Mouse (Mus musculus) spleen, postnatal 14 days (tissue): Measurements from ENCODE around the gene Npff.

Experiments
- DNase-seq, 2 experiments: peaks; one replicate each; pipeline ENCODE4 v3.0.0; 2021 to 2022; ENCODE audit warnings: low spot score in 2 of 2

The Npff gene

DNA sequence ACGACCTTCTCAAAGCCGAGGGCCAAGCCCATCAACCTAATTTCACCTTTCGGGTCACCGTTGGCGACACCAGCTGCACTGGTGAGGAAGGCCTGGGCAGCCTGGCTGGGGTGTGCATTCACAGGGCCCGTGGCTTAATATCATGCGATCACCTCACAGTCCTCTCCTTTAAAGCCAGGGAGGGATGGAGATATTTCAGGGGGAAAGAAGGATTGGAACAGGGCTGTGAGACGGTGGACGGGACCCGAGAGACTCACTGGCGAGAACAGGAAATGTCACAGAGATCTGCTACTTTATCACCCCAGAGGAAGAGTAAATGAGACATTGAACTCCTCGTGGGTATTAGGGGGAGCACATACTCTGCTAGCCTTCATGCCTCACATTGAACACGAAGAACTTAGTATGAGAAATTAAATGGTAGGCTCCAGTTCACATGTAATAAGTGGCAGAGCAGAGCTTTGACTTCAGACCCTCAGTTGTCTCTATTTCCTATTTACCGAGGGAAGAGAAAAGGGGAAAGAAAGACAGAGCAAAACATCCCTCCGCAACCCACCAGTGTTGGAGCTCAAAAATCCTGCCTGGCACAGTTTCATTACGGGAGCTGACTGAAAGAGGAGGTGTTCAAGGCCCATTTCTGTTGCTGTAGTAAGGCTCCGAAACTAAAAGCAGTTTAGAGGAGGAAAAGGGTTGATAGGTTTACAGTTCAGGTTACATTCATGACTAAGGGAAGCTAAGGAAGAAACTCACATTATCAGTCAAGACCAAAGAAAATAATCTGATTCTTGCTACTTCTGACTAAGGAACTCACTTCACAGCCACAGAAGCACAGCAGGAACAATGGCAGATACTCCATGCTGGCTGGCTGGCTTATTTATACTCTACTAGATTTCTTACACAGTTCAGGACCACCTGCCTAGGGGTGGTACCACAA, 5.3 kb downstream of the Npff start:
- no peak for DNase-seq

DNA sequence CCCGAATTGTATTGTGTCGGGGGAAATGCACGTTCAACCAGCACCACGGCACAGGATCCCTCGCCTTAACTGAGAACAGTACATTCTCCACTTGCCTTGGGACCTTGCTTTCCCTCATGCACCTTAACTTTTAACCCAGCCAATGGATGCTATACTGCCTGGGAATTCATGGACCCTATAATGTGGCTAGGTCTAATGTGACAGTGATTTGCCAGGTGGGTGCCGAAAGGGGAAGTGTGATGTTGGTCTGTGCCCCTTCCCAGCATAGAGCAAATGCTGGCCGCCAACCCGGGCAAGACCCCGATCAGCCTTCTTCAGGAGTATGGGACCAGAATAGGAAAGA, 5.9 kb downstream of the Npff start:
- DNase-seq, result no peak

DNA sequence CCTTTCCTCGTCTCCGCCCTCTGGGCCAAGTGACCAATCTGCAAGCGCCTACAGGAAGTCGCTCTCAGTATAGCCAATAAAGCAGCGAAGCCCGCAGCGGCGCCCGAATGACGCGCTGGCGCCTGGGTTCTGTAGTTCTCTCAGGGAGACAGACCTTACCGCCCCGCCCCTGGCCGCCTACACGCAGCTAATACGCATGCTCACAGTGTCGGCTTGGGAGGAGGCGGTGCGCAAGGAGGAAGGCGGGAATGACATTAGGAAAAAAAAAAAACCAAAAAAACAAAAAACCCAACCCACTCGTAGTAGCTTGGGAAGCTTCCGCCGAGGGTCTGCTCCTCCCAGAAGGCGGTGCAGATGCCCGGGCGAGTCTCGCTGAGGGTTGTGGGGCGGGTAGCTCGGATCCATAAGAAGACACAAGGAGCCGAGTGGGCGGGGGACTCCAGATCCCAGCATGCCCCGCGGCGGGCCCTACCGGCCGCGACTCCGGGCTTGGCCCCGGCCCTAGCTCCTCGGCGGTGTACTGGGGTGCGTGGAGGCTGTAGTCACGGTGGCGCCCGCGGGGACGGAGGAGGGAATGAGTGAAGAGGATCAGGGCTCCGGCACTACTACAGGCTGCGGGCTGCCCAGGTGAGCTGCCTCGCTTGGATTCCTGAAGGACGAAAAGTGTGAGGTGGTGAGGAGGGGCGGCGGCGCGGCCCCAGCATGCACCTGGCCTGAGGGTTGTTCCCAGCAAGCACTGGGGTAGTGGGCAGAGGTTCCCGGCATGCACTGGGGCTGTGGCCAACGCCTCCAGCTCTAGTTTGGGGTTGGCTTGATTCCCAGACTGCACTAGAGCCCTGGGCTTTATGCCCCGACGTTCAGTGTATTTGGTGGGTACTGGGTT, 6.5 kb downstream of the Npff start, which contains the start of gene Tarbp2:
Gene Tarbp2, plus strand, starts transcription at position 217 of the 883 bp plus-strand sequence.
- DNase-seq, result peak; percentile 98

DNA sequence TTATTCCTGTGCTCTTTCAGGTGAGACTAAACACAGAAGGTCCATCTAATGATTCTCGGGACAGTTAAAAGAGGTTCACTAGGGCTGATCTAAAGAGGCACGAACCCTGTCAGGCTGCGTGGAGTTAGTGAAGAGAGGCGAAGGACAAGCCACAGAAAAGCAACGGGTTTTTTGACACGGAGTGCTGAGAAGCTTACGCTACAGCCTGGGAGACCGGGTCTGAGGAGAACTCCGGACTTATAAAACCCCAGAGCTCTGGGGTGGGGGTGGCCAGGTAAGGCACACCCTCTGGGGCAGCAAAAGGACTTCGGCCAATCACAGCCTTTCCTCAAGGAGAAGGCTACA, 7.1 kb downstream of the Npff start:
- no peak for DNase-seq

DNA sequence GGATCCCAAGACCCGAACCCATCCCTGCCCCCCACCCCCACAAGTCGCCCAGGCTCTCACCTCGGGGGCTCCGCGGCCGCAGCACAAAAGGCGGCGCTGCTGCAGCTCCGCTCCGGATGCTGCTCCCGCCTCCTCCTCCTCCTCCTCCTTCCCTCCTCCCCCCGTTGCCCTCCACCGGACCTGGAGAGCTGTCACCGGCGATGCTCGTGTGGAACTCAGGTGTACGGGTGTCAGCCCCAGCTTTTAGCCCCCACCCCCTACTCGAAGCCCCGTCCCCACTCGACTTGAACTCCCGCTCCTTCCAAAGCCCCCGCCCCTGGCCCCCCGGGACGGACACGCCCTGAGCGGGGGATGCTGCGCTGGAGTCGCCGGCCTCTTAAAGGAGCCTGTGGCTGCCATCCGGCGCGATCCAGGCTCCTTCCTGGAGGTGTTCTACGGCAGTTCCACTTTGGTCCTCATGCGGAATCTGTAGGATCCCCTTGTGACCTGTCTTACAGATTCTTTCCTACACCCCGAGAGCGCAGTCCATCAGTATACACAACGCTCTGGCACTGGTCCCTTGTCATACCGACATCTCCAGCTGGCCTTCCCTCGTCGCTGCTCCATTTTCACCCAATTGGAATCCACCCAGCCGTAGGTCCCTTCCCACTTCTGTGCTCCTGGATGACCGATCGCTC, 7.9 kb downstream of the Npff start, which contains the start of gene Map3k12:
Gene Map3k12, minus strand, starts transcription at position 337 of the 677 bp plus-strand sequence.
- peak in 1 of 2 experiments; percentile 33 for DNase-seq

DNA sequence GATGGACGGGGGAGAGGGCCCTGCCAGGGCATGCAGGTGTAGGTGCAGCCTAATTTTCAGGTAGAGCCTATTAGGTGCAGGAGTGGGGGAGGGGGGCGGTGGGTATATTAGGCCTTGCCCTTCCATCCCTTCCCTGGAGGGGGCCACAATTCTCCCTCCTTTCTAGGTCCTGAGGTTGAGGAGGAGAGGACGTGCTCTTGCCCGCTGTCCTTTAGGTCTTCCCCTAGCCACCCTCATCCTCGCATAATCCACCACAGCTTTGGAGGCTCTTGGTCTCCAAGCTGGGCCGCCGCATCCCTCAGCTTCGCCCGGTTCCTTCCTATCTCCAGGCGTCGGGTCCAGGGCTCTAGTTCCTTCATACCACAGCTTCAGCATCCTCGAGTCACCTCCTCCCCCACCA, 8.4 kb downstream of the Npff start:
- DNase-seq, result no peak

DNA sequence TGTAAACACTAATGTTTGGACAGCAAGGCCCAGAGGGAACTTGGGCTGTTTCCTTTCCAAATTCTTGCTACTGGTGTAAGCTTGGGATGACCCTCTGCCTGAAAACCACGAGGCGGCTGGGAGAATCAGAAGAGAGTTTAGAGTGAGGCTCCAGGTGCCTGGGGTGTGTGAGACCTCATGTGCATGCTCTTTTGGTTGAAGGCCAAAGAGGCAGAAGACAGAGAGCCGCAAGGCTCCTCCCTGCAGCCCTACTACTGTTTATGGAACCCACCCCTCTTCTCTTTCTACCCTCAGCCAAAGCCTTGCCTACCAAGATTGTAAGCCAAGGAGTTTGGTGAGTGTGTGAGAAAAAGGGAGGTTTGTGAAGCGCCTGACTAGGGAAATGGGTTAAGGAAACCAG, 9.0 kb downstream of the Npff start:
- DNase-seq, result no peak

DNA sequence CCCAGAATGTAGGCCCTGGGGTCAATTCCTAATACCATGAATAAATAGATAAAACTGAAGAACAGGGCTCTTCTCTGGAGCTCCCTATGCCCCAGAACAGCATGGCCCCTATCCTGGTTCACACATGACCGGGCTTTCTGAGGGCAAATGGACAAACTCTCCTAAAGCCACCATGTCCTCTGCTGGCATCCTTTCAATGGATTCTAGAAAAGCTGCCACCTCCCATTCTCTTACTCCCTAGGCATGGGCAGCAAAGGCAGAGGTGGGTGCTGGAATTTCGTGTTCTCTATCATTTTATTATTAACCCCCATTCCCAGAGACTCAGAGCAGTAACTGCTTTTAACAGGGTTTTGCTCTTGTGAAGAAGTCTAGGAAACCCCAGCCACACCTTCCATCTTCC, 9.5 kb downstream of the Npff start:
- no peak for DNase-seq

DNA sequence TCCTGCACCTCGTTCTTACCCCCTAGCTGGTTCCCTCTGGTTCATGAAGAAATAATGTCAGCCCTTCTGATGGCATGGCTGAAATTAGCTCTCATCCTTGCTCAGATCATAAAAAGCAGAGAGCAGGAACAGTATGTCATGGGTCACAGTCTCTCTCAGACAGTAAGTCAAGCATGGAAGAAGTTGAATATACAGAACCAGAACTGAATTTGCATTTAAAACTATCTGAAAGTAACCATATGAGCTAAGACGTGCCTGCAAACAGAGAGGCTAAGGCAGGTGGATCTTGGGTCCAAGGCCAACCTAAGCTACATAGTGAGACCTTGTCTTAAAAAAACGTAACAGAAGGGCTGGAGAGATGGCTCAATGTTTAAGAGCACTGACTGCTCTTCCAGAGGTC, 11.7 kb downstream of the Npff start:
- DNase-seq, result no peak

DNA sequence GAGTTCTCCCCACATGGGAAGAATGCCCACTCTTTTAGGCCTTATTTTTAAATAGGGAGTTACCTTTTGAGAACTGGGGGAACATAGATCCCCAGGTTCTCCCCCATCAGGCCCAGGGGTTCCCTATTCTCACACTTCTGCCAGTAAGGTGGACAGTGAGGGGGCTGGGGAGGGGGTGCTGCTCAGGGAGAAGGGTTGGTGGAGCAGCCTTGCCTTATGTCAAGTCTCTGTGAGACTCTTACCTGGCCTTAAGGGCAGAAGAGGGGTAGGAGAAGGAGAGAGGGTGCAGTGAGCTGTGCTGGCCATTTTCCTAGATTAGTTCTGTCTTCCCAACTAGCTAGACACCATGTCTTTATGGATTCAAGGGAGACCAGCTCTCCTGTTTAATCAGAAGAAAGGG, 12.3 kb downstream of the Npff start:
- DNase-seq, result no peak

DNA sequence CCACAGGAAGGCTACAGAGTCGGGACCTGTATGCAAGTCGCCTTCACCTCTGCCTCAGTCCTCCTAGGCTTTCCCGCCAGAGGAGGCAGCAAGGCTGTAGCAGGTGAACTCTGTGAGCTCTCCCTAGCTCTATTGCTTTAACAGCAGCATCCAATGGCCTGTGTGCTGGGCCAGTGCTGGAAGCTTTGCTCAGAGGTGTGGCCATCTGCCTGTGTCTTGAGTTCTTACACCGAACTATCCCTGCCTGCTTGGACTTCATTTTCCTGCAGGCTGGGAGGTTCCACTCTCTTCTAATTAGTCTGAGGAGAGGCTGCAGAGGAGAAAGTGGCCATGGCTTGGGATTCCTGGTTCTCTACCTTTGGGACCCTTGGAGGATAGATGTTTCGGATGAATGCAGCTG, 12.7 kb downstream of the Npff start:
- no peak for DNase-seq

DNA sequence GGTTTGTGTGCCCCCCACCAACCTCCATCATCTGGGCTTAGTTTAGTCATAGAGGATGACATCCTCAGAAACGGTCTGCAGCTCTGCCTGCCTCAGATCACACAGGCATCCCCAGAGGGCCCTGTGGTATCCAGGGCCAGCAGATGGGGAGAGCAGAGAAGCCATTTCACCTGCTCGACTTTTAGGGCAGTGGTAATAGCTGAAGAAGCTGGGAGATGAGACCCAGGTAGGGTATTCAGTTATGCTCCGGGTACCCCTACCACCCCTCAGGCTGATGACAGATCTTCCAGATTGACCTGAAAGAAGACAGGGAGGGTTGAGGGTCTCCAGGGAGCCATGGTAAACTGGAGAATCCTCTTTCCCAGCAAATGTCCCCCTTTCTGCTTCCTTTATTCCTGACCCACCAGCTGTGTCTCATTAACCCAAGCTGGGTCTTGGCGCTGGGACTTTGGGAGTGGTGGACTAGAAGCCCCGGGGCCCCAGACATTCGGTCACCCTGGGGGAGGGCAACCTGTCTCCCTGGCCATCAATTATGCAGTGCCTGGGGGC, 13.4 kb downstream of the Npff start:
- no peak for DNase-seq

DNA sequence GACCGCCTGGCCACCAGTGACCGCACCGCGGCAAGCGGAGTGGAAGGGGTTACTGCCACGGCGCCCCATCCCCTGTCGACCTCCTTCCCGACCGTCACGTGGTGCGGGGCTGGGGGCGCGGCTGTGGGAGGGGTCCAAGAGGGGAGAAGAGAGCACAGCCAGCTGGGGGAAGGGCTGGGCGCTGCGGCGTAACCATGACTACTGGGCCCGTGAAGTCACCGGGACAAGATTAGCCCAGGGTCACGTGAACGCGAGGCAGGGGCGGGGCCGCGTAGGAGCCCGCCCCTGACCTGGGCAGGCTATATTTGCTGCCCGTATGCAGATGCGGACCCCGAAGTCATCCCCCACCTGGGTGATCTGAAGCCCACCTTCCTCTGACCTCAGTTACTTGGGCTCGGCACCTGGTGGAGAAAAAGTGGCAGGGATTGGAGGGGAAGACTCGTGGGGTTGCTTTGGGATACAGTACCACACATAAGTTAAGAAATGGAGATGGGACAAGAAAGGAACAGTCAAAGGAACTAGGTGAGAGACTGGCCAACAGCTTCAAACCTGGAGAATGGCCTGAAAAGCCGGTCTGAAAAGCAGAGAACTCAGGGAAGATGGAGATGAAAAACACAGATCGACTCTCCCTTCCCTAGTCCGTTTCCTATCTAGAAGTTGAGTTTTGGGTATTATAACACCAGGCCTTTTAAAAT, 14.0 kb downstream of the Npff start:
- DNase-seq, result peak; percentile 40 to 65

DNA sequence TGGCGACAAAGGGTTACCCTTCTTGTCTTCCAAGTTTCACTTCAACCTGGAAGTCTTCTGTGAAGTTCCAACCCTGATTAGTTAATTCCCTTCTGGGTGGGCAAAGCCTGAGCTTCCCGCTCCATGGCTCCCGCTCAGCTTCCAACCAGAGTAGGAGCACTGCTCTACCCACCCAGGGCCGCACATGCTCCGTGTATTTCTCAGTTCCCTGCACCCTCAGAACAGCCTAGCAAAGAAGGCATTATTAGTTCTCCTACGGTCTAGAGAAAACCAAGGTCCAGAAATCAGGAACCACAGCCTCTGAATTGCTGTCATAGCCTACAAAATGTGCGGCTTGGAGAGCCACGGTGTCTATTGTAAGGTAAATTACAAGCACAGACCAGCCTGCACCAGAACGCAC, 14.6 kb downstream of the Npff start:
- DNase-seq, result no peak

DNA sequence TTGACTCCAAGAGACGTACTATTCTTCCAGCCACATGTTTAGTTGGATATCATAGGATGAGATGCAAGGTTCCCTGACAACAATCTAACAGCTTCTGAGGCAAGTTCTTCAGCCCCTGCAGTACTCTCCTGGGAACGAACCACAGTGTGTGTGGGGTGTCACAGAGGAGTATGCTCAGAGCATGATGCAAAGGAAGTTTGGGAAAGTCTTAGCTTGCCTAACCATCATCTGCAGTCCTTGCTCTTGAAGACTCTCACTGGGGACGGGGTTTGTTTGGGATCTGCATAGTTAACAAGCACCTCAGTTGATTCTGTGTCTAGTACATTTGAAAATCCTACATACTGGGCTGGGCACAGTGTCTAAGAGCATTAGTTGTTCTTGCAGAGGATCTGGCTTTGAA, 16.4 kb downstream of the Npff start:
- DNase-seq, result no peak

DNA sequence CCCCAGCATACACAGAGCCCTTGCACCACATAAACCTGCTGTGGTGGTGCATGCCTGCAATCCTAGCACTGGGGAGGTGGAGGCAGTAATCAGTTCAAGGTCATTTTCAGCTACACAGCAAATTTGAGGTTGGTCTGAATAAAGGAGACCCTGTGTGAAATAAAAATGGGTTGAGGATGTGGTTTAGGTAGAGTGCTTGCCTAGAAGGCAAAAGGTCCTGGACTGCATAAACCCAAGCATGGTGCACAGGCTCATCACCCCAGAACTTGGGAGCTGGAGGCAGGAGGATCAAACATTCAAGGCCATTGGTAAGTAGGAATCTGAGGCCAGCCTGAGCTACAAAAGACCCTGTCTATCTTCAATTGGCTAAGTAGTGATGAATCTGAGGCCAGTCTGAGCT, 17.2 kb downstream of the Npff start:
- DNase-seq, result no peak

DNA sequence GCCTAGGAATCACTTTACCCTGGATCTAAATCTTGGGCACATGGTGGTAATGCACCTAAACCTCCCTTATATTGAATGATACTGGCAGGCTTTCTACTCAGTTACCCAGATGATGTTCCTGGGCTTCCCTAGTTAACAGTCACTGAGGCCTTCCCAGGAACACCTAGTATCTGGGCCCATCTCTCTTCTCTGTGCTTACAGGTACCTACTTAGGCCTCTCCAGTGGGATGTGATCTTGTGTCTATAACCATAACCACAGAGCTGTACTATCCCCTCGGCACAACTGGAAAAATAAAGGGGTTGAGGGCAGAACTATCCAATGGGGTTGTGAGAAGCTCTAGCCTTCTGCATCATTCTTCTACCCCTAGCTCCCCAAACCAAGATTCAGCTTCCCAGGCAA, 17.9 kb downstream of the Npff start:
- no peak for DNase-seq

DNA sequence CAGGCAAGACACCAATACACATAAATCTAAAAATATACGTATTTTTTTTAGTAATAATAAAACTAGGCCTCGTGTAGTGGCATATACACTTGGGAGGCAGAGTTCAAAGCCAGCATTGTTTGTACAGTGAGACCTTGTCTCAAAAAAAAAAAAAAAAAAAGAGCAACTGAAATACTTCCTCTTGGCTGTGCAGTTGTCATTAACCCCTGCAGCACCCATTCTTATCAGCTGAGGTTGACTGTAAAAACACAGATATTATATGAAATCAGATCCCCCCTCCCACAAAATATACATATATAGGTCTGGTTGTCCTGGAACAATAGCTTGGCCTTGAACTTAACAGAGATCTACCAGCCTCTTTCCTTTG, 18.3 kb downstream of the Npff start:
- DNase-seq, result no peak

DNA sequence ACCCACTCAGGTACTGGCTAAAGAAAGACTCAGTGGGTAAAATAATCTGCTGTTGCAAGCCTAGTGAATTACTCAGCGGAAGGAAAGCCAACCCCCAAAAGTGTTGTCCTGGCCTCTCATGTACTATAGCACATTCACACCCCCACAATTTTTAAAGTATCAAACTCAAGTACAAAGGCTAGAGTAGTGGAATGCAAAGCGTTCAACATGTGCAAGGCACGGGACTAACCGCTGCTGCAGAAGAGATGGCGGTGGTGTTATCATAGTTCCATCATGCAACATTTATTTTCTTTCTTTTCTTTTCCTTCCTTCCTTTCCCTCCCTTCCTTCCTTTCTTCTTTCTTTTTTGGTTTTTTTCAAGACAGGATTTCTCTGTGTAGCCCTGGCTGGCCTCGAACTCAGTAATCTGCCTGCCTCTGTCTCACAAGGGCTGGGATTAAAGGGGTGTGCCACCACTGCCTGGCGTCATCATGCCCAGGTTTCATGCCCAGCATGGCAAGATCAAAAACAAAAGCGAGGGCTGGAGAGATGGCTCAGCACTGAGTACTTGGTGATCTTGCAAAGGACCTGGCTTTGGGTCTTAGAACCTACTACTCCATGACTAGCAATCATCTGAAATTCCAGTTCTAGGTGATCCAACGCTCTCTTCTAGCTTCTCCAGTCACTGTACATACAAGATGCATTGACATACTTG, 18.8 kb downstream of the Npff start:
- DNase-seq, result no peak

DNA sequence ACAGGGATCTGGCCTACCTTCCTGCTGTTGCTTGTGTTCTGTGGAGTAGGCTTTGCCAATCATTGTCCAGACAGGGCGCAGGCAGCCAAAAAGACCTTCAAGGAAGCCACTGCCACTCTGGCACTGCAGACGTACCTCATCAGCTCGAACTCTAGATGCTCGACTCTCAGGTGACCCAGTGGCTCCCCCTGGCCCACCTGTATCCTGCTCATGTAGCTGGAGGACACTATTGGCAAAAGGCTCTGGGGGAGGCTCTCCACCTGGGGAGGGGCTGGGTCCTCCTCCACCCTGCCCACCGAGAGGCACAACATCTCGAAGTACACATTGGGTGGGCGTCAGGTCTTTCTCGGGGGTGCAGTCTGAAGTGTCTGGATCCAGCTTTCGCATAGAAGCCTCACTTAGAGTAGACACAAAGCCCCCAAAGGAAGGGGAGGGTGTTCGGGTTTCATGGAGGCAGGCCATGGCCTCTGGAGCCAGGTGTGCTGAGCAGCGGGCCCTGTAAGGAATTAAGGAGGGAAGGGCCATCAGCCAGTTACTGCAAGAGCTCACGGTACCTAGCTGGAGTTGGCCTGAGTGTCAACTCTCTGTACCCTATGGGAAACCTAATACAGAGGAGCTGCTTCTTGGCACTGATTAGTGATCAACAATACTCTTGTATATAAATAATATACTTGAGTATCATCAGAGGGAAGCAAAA, 19.5 kb downstream of the Npff start:
- no peak for DNase-seq
